Mouse (Mus musculus): ENCODE measurements at regions not wholly inside any gene's neighbourhood (a gene's known extent, or its start where the extent isn't known, plus 50 kb on each side); places are given as distances from the start of the nearest gene placed in this dataset.

DNA sequence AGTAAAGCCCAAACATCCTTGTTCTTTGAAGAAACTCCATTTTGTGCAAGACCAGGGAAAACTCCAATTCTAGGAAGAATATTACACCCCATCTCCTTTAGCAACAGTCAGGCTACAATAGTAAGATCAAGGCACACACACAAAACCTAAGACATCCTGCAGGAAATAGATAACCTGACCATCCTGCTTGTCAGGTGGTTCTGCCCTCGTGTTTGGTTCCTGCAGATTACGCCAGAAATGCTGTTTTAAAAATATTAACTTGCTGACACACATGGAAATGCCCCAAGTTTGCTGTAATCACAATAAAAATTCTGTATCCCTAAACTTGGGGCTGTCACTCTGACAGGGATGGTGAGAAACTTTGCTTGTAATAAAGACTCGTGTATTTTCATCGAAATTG is 251.6 kb downstream of the Kcnj3 start:
- no peak for DNase-seq (ENCODE audit: low spot score in 2 of 2)

- DNase-seq (ENCODE audit: low spot score in 2 of 2): peak in 1 of 2 experiments; percentile 75
These were observed 257.4 kb downstream of the Kcnj3 start for GRCm38 (mm10) chr2:55692902-55693870.

DNA sequence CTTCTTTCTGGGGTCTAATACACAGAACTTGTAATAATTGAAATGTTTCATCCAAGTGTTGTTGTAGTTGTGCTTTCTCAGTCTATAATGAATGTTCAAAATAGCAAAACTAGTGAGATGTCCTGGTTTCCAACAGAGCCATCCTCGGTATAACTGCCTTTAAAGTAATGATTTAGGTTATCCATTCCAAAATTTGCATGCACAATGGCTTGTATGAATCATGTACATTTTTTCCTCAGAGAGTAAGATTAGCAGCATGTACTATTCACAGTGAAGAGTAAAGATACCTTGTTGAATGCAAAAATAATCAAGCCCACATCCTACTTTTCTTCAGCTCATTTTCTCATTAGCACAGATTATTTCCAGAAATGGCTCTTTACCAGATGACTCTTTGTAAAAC is 263.9 kb downstream of the Kcnj3 start:
- no peak for DNase-seq (ENCODE audit: low spot score in 2 of 2)

Data from left cerebral cortex, adult 8-10 months (tissue).